Mouse (Mus musculus): ENCODE results near the gene Atf4. TPM values are rescaled to one million over a fixed set of nuclear protein-coding genes. Genes with fewer than 3 reads are reported as not detected.

Gene Atf4
- total RNA-seq, 2 experiments from 2014 or later: 218 to 370 TPM

- no peak for ATAC-seq (replicated peaks; ENCODE audit: poor library complexity)
Observed at GRCm38 (mm10) chr15:80248596-80248995, 6.4 kb upstream of the Atf4 start.

DNA sequence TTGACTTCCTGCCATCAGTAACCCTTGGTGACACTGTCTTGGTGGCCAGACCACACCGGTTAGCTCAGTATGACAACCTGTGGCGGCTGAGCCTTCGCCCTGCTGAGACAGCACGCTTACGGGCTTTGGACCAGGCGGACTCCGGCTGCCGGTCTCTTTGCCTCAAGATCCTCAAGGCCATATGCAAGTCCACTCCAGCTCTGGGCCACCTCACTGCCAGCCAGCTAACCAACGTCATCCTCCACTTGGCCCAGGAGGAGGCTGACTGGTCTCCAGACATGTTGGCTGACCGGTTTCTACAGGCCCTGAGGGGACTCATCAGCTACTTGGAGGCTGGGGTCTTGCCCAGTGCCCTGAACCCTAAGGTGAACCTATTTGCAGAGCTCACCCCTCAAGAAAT is 5.3 kb upstream of the Atf4 start:
- no peak for ATAC-seq (replicated peaks; ENCODE audit: poor library complexity)

- peak; percentile 24 for ATAC-seq (replicated peaks; ENCODE audit: poor library complexity)
Observed at GRCm38 (mm10) chr15:80250586-80250985, 4.4 kb upstream of the Atf4 start.

GRCm38 (mm10) chr15:80253530-80253929 is 1.5 kb upstream of the Atf4 start:
- ATAC-seq (replicated peaks; ENCODE audit: poor library complexity): no peak

GRCm38 (mm10) chr15:80254207-80254606 is 777 bp upstream of the Atf4 start:
- ATAC-seq (replicated peaks; ENCODE audit: poor library complexity): no peak

DNA sequence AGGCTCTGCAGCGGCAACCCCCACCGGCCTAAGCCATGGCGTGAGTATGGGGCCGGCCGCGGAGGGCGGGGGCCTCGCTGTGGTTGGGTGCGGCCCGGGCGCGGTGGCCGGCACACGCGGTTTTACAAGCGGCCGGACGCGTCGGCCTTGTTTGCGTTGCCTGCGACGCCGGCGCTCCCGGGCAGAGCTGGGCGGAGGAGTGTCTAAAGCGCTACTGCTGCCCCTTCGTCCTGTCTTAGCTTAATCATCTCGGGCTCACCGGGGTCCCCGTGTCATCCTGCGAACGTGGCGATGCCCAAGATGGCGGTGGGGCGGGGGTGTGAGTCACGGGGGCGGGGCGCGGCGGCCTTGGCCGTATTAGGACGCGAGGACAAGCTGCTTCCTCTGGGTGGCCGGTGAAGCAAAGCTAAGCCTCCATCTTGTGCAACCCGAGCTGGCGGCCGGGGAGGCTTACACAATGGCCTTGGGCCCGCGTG is 700 bp downstream of the Atf4 start:
- ATAC-seq (replicated peaks; ENCODE audit: poor library complexity): peak; percentile 29

- no peak for ATAC-seq (replicated peaks; ENCODE audit: poor library complexity)
Observed at GRCm38 (mm10) chr15:80256242-80256641, 1.3 kb downstream of the Atf4 start.

- ATAC-seq (replicated peaks; ENCODE audit: poor library complexity): no peak
Observed at GRCm38 (mm10) chr15:80256656-80257601, 1.9 kb downstream of the Atf4 start.

DNA sequence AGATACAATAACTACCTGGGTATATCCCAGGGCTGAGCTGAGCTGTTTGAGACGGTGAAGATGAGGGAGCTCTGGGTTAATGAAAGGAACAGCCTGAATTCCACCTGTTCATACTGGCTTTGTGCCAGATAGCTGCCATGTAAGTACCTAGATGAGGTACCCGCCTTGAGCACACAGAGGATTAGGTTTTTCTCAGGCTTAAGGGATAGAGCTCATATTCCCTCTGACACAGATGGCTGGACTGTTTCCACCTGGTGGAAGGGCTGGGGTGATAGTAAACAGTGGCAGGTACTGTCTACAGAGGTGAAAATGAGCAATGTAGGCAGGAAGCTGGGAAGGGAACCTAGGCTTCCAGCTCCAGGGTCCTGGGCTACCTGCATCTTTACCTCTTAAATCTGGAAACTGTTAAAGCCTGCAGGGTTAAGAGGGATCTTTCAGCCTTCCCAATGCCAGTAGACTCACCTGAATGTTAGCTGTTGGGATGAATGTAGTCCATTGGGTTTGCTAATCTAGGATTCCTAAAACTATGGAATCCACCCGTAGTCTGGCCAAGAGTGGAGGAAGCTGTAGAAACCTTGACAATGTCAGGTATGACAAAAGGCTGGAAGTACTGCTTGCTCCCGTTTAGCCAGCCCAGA is 2.7 kb downstream of the Atf4 start:
- no peak for ATAC-seq (replicated peaks; ENCODE audit: poor library complexity)

- ATAC-seq (replicated peaks; ENCODE audit: poor library complexity): 0 out of 2 replicates have a peak, but pooled peaks have one; percentile 15
Observed at GRCm38 (mm10) chr15:80258240-80259170, 3.5 kb downstream of the Atf4 start.

DNA sequence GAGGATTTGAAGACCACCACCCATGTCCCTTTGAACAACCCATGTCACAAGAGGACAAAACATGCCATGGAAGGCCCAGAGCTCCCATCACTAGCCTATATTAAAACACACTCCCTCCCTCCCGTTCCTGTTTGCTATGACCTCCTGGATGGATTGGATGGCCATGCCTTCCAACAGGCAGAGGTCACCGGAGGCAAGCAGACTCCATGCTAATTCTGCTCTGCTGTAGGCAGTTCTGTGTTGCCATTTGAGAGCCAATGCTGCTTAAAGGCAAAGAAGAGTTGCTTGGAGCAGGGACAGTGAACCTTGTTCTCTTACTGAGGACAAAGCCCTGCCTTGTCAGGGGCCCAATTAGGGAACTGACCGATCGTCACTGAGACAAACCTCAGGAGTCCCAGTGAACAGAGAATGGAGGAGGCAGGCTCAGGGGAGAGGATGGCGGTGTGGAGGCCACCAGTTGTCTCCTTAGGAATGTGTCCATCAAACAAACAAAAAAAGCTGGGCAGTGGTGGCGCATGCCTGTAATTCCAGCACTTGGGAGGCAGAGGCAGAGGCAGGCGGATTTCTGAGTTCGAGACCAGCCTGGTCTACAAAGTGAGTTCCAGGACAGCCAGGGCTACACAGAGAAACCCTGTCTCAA is 4.5 kb downstream of the Atf4 start:
- no peak for ATAC-seq (replicated peaks; ENCODE audit: poor library complexity)

GRCm38 (mm10) chr15:80260677-80261076 is 5.7 kb downstream of the Atf4 start:
- ATAC-seq (replicated peaks; ENCODE audit: poor library complexity): peak; percentile 46

- no peak for ATAC-seq (replicated peaks; ENCODE audit: poor library complexity)
Observed at GRCm38 (mm10) chr15:80261100-80261499, 6.1 kb downstream of the Atf4 start.

DNA sequence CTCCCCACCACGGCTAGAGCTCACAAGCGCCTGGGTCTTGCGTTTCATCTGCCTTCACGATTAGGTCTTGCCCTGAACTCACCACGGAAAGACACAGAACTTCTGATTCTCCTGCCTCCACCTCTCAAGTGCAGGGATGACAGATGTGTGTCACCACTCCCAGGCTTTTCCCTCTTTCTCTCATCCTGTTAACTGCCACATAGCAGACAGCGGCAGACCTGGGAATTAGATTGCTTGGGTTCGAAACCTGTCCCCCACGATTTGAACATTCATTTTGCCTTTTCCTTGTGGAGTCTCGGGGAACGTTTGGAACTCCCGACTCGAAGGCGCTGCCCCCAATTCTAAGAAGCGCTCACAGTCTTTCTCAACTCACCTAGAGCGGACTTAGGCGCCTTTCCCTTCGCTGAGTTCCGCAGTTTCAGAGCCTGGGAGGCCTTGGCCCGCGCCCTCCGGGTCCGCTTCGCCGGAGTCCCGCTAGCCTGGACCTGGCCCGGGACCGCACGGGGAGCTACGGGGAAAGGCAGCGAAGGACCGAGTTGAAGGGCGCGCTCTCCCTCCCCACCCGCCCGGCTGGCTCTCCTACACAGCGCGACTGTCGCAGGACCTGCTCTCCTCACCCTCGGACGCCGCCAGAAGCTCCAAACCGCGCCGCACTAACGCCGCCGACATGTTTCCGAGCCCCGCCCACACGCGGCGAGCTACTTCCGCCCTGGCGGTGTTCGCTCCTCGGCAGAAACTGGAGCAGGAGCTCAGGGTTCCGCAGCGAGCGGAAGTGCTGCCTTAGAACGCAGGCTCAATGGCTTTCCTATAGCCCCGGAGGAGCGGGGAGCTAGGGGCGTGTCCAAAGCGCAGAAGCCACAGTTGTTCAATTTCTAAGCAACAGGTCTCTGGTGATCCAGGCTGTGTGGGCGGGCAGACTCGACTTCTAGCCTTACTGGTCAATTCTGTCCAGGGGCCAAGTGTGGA is 8.9 kb downstream of the Atf4 start, which contains the start of gene Rps19bp1:
TSS of gene Rps19bp1 (minus strand) at position 706 of the 966 bp plus-strand sequence.
- ATAC-seq (replicated peaks; ENCODE audit: poor library complexity): peak; percentile 96

- ATAC-seq (replicated peaks; ENCODE audit: poor library complexity): peak; percentile 71
Observed at GRCm38 (mm10) chr15:80266281-80266680, 11.3 kb downstream of the Atf4 start.

DNA sequence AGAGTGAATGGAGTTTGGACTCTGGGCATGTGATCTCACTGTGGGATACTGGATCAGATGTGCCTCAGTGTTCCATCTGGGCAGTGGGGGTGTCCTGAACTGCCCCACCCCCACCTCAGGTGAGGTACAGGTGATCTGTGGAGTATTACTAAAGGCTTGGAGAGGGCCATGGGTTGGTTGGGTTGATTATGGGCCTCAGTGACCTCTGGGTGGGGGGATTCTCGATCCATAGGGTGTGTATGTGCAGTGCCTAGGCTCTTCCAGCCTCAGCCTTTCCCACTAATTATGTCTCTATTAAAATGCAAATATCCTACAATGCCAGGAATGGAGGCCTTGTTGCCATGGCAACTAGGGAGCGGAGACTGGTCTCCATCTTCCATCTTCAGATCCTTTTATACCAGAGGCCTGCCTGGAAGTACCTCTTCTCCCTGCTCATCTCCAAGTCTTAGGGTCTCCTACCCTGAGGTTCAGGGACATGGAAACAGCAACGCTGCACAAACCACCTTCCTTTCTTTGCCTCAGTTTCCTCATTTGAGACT is 16.9 kb downstream of the Atf4 start:
- ATAC-seq (replicated peaks; ENCODE audit: poor library complexity): no peak

GRCm38 (mm10) chr15:80277107-80277506 is 22.1 kb downstream of the Atf4 start:
- no peak for ATAC-seq (replicated peaks; ENCODE audit: poor library complexity)

GRCm38 (mm10) chr15:80277625-80278024 is 22.6 kb downstream of the Atf4 start:
- peak; percentile 65; the same call in 1 of the 2 replicates for ATAC-seq (replicated peaks; ENCODE audit: poor library complexity)

Data from megakaryocyte progenitor cell, adult 5-6 weeks (primary cell).